Mouse (Mus musculus) NIH3T3 (cell line): ENCODE measurements around the gene Ano8.
"Not testable (repeated sequence)": the region's sequence is repeated elsewhere in the genome, so short reads cannot be mapped to it uniquely, and the experiment has no call there.

Experiments used
- DNase-seq: peaks from one replicate; pipeline ENCODE4 v3.0.0-alpha.2; 2012; ENCODE audit warnings: low read depth

Ano8 gene

DNA sequence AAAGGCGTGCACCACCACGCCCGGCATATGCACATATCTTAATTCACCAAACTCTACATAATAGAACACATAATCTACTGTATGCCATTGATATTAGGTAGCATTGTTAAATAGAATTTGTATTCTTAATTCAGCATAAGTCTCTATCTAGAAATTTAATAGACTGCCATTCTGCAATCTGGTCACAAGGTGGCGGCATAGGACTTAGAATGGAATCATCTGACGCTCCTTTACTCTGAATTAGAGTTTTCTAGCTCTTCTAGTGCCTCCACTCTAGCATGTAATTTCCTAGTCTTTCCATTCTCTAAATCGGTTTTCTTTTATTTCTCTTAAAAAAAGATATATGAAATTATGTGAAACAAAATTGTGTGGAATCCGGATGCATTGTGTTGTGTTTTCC is 44.4 kb downstream of the Ano8 start:
- peak; percentile 87 for DNase-seq

DNA sequence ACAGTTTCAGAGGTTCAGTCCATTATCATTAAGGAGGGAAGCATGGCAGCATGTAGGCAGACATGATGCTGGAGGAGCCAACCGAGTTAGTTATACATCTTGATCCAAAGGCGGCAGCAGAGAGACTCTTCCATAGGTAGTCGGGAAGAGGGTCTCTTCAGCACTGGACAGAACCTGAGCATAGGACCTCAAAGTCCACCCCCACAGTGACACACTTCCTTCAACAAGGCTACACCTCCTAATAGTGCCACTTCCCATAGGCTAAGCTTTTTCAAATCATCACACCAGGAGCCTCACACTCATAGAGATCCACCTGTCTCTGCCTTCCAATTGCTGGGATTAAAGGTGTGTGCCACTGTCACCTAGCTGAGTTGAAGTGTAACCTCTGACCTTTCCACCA is 48.7 kb downstream of the Ano8 start:
- DNase-seq = no peak

DNA sequence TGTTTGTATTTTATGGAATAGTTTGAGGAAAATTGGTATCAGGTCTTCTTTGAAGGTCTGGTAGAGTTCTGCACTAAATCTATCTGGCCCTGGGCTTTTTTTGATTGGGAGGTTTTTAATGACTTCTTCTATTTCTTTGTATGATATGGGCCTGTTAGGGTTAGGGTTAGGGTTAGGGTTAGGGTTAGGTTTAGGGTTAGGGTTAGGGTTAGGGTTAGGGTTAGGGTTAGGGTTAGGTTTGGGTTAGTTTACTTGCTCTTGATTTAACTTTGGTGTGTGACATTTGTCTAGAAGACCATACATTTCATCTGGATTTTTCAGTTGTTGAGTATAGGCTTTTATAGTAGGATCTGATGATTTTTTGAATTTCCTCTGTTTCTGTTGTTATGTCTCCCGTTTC is 52.8 kb downstream of the Ano8 start:
- not testable (repeated sequence) for DNase-seq
